Mouse (Mus musculus) brain, embryonic 14.5 days (tissue): Measurements from ENCODE around the gene Dpyd.

Experiments used
- CTCF ChIP-seq: fragments of 200-500 bp; IDR thresholded peaks from 2 replicates; pipeline ENCODE4 v1.5.1; 2012; ENCODE audit warnings: inconsistent platforms, mild to moderate bottlenecking, moderate library complexity, borderline replicate concordance; ENCODE audit not compliant: insufficient read depth, insufficient read length; ENCODE audit errors: extremely low read depth
- POLR2A ChIP-seq: fragments of 200-500 bp; IDR thresholded peaks from 2 replicates; pipeline ENCODE4 v1.6.1; 2012; ENCODE audit warnings: mild to moderate bottlenecking, inconsistent platforms, borderline replicate concordance; ENCODE audit not compliant: poor library complexity, insufficient read depth, insufficient read length, severe bottlenecking; ENCODE audit errors: extremely low read depth

GRCm38 (mm10) chr3:118590559-118590958 is 28.6 kb downstream of the Dpyd start:
- TF ChIP-seq CTCF (no peak), POLR2A (no peak)
